Mouse (Mus musculus) gastrocnemius, adult 18-20 months (tissue): Measurements from ENCODE around the gene Katnbl1. TPM values are rescaled to one million over a fixed set of nuclear protein-coding genes. Genes with fewer than 3 reads are reported as not detected.
"Not testable (repeated sequence)": the region's sequence is repeated elsewhere in the genome, so short reads cannot be mapped to it uniquely, and the experiment has no call there.

ENCODE experiments used
- DNase-seq: peaks from one replicate; pipeline ENCODE4 v3.0.0; 2021; ENCODE audit warnings: low spot score
- total RNA-seq, 2 experiments: library from RNA; stranded (reverse); gene quantifications; 2 replicates each; pipeline ENCODE4 v1.2.3; 2021

Gene Katnbl1
- total RNA-seq, 2 experiments from 2014 or later: 2.7 to 3.2 TPM

DNA sequence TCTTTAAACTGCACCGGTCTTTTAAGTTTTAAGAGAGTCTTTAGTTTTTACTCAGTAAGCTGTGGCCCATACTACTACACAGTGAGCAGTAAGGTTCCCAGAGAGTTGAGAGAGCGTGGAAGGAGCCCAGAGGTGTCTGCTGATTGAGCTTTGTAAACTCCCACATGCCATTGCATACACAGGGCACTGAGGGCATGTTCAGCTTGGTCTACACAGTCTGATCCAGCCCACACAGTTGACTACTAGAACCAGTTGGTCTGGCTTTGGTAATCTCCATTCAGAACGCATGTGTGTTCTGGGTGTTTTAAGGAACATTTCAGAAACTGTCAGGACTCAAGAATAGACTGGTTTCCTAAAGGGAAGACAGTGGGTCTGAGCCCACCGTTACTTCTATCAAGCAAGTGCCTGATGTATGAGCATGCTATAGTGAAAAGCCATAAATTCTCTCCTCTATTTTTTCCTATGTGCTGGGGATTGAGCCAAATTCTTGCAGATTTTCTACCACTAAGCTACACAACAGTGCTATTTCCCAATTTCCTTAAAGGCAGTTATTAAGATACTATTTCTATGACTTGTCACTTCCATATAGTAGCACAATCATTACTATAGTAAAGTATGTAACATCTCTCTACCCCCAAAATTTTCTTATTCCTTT, 12.5 kb downstream of the Katnbl1 start:
- no peak for DNase-seq

GRCm38 (mm10) chr2:112392689-112393088, 13.7 kb downstream of the Katnbl1 start:
- no peak for DNase-seq

- DNase-seq: no peak
Observed at GRCm38 (mm10) chr2:112393958-112394357, 14.9 kb downstream of the Katnbl1 start.

GRCm38 (mm10) chr2:112396649-112397048, 17.6 kb downstream of the Katnbl1 start:
- DNase-seq: no peak

DNA sequence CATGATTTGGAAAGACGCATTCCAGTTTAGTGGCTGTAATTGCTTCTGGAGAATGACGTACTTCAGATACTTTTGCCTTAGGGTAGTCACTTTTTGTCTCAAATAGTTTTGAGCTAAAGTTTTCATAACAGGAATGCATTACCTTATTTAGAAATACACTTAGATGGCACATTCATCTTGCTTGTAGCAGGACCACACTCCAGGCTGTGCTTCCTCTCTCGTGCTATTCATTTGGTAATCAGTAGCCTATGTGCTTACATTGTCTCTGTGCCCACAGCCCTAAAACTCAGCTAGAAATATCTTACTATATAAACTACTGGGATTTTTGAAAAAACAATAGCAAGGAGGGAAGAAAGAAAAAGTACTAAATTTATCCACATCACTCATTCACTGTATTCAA, 28.0 kb downstream of the Katnbl1 start:
- no peak for DNase-seq

DNA sequence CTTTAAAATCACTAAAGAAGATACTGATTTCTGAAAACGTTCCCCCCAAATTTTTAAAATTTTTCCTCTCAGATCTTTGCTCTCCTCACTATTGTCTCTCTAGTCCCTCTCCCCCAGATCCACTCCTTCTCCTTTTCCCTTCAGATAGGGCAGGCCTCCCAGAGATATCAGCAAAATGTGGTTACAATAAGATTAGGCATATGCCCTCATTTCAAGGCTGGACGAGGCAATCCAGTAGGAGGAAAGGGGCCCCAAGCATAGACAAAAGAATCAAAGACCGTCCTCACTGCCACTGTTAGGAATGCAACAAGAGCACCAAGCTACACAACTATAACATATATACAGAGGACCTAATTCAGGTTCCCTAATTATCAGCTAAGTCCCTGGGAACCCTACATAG, 46.3 kb downstream of the Katnbl1 start:
- no peak for DNase-seq

DNA sequence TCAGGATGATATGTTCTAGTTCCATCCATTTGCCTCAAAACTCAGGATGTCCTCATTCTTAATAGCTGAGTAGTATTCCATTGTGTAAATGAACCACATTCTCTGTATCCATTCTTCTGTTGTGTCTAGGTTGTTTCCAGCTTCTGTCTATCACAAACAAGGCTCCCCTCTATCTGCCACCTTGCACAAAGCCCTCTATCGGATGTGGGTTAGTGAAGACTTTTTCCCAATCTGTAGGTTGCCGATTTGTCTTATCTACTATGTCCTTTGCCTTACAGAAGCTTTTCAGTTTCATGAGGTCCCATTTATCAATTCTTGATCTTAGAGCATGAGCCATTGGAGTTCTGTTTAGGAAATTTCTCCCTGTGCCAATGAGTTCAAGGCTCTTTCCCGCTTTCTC, 49.5 kb downstream of the Katnbl1 start:
- not testable (repeated sequence) for DNase-seq

- no peak for DNase-seq
Observed at GRCm38 (mm10) chr2:112429665-112430064, 50.7 kb downstream of the Katnbl1 start.

DNA sequence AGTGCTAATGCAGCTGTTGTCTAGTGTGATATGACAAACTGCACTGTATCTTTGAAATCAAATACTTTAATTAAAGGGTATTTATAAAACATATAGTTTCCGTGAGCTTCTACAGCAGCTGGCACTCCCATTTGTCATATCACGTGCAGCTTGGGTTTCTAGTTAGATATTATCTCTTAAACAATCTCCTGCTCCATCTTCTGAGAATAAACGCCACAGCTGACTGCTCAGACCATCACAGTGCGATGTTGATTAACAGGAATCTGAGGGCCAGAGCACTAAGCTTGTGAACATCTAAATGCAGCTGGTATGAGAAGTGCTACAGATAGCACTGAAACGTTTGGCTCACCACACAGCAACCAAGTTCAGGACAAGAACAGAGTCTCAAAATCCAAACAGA, 51.4 kb downstream of the Katnbl1 start:
- DNase-seq: no peak

DNA sequence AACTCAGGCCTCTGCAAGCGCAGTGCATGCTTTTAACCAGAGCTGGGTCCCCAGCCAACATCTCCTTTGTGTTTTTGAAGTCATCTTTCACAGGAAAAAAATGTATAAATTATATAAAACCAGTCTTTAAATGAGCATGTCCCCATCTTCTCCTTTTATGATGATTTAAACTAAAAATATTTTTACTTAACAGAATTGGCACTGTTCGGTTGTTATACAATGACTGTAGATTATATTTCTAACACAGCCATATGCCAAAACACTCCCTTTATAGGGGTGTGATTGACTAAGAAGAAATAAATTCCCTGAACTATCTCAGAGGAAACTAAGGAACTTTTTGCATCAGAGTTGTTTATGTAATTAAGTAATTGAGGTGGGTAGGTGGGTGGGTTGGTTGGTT, 53.5 kb downstream of the Katnbl1 start:
- no peak for DNase-seq

DNA sequence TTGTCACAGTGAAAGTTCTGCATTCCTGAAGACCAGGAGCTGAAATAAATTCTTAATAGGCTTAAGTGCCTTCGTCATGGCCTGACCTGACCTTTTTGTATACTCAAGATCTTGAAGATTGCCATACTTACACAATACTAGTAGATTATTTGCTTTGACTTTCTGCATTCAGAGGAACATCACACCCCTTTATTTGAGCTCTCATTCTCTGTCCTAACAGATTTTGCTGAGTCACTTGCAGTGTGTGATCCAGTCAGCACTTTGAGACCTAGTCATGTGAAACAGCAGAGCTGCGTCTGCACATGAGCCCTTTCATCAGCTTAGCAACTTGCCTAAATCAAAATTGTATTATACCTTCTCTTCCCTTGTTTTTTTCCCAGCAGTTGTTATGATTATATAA, 54.3 kb downstream of the Katnbl1 start:
- no peak for DNase-seq

- no peak for DNase-seq
Observed at GRCm38 (mm10) chr2:112436292-112436691, 57.3 kb downstream of the Katnbl1 start.

- DNase-seq: no peak
Observed at GRCm38 (mm10) chr2:112437589-112437988, 58.6 kb downstream of the Katnbl1 start.

DNA sequence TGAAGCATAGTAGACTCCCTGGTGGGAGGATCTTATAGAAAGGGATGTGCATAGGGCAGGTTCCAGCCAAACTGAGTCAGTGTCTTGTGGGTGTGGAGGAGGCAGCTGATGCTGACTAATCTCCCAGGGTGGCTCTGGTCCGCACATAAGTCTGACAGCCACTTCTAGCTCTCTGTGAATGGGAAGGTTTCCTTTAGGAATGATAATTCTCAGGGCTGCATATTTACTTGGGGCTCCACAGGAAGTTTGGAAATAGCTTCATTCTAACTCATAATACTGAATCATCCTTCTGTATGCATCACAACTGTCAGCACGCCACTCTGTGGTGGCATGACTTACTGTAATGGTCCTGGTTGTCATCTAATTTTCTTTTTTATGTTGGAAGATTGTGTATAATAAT, 64.5 kb downstream of the Katnbl1 start:
- no peak for DNase-seq

DNA sequence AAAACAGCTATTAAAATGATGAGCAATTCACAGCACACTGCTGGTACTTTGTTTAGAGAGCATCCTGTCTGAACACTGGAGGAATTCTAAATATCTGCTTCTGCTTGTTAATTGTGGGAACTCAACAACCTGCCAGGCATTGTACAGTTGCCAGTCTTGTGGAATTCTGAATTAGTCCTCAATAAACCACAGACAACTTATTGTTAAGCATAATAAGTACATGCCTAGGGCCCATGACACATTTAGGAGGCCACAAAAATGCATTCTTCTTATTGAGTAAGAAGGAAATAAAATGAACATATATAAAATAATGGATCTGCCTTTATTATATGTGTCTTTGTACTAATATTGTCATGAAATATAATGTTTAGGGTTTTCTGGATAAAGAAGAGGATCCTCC, 66.5 kb downstream of the Katnbl1 start:
- DNase-seq: no peak

DNA sequence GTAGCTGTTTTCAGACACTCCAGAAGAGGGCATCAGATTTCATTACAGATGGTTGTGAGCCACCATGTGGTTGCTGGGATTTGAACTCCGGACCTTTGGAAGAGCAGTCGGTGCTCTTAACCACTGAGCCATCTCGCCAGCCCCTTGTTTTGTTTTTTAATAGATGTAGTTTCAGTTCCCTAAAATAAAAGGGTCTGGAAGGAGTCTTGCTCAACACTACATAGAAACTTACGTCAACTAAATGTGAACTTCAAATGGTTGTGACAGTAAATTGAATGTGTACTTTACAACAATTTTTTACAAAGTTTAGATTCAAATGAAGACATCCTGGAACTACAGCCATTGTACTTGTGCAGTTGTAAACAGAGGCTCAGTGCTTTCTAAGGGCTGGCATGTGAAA, 69.0 kb downstream of the Katnbl1 start:
- DNase-seq: not testable (repeated sequence)

DNA sequence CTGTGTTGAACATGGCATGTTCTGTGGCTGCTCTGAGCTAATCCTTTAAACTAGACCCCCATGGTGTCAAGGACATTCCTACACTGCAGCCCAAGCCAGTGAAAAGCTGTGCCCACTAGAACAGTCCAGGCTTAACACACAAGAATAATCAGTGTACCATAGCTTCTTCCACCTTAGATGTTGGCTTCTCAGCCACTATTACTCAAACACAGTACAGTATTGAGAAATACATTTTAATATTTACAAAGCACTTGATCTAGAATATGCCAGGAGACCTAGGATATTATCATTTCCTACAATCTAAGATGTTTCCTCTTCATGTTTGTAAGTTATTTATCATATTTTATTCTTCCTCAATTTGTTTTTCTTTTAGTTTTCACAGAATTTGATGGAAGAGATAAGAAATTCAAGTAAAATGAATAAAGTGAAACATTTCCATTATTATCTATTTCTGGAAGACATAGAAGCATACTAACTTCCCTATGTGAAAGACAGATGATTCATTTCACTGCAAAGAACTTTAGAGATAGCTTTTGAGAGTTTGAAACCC, 69.6 kb downstream of the Katnbl1 start:
- DNase-seq: no peak

DNA sequence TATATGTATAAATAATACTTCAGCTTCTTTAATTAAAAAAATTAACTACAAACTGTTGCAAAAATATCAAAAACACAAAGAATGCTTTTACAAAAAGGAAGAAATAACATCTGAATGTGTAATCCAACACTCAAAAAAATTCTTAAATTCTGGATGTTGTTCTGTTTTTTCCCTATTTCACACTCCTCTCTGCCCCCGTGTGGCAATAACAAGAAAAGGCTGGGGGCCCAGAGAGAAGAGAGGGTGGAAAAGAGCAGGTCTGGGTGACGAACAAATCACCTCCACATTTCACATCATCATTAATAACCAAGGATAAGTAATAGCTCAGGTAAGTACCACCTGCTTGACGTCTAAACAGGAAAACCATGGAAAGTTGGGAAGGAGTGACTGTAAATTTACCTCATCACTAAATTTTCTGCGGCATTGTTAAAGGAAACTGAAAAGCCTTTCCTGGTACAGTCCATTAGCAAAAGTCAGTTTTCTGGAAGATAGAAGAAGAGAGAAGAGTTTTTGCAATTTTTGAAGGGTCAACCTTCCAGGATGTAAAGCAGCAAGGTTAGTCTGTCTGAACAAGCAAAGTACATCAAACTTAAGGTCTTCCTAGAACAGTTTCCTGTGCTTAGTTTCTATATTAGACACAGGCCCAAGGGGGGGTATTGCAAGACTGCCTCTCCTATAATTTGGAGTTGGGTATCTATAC, 70.7 kb downstream of the Katnbl1 start:
- DNase-seq: peak; percentile 13

GRCm38 (mm10) chr2:112452513-112452912, 73.5 kb downstream of the Katnbl1 start:
- not testable (repeated sequence) for DNase-seq

GRCm38 (mm10) chr2:112454125-112454861, 75.3 kb downstream of the Katnbl1 start:
- no peak for DNase-seq

- DNase-seq: peak; percentile 97
Observed at GRCm38 (mm10) chr2:112454862-112455564, 76.0 kb downstream of the Katnbl1 start, which contains the start of gene Emc7. Emc7 (plus strand) TSS chr2:112454997.

DNA sequence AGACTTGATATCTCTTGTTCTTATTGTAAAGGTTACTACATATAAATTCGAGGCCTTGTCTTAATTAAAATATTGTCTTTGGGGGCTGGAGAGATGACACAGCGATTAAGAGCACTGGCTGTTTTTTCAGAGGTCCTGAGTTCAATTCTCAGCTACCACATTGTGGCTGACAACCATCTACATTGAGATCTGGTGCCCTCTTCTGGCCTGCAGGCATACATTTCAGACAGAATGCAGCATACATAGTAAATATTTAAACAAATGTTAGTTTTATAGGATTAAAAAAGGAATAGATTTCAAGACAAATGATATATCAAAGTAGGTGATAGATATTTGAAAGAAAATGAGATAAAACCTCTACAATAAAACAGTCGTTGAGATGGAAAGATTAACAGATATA, 81.5 kb downstream of the Katnbl1 start:
- no peak for DNase-seq
